Mouse (Mus musculus) heart, postnatal 0 days (tissue): ENCODE results near the gene Tmem151a.

ENCODE experiments used
- CTCF ChIP-seq: IDR thresholded peaks from 2 replicates; pipeline ENCODE4 v1.5.1; 2016; ENCODE audit warnings: antibody characterized with exemption, control low read depth, low read depth
- EP300 ChIP-seq: IDR thresholded peaks from 2 replicates; pipeline ENCODE4 v1.6.1; 2016; ENCODE audit warnings: antibody characterized with exemption, low read depth

DNA sequence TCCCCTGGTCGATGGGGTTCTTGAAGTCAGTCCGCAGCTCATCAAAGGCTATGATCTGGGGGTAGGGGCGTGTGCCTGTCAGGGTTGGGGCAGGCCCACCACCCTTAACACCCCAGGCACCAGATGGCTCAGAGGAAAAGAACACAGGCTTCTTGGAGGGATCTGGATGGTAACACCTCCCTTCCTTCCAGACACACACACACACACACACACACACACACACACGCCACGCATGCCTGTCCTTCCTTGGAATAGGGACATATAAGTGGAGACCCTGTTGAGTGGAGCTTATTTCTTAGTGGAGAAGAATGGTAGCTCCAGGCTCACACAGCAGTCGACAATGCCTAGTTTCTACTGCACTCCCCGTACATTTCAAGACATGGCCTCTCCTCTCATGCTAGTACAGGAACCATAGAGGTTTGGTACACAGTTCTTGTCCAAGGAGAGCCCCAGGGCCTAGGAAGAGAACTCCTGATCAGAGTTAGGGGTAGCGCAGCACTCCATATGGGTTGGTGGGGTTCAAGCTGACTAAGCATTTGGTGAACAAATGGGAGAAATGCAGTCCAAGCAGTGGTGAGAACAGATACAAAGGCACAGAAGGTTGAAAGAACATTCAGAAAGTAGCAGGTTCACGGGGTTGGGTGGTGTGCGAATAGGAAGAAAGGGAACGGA lies 9.6 kb upstream of the Tmem151a start:
- no peak for TF ChIP-seq CTCF
- TF ChIP-seq EP300: no peak
